Mouse (Mus musculus) embryo, embryonic 11 days (tissue): ENCODE data around the gene Smu1.
A peak's percentile ranks its signal among the peaks of the same experiment; 100 is the strongest.

Source experiments
- DNase-seq: peaks from one replicate; pipeline ENCODE4 v3.0.0-alpha.2; 2015

The Smu1 gene

DNA sequence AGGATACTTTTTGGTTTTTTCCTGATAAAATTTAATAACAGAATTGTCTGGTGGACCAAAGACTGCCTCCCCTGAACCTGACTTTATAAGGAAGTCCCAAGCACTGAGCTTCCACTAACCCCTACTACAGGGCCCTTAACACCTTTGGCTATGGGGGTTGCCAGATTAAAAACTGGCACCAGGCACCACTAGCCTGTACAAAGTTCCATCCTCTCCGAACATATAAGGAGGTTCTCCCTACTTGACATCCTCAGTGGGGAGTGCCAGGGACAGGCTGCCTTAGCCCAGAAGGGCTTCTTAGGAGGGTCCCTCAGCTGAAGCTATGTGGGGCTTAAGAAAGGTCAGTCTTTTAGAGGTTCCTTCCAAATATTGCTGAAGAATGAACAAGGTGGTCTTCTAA is 22.4 kb downstream of the Smu1 start:
- DNase-seq: no peak

DNA sequence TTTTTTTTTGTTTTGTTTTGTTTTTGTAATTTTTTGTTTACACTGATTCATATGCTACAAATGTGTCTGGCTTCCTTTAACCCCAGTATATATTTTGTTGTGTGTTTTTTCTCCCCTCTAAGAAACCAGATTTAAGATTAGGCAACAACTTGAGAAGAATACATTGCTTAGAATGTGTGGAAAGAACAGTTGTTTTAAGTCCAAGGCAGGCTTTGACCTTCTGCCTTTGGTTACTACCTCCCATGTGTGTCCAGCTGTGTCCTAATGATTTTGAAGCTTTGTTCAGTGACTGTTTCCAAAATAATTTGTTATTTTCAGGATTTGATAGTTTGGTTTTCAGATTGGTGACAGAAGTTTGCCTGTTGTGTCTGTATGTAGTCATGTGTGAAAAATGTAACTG is 26.5 kb downstream of the Smu1 start:
- no peak for DNase-seq

GRCm38 (mm10) chr4:40727247-40727646 is 30.5 kb downstream of the Smu1 start:
- no peak for DNase-seq

- no peak for DNase-seq
Observed at GRCm38 (mm10) chr4:40725554-40725953, 32.2 kb downstream of the Smu1 start.

- no peak for DNase-seq
Observed at GRCm38 (mm10) chr4:40725141-40725540, 32.6 kb downstream of the Smu1 start.

DNA sequence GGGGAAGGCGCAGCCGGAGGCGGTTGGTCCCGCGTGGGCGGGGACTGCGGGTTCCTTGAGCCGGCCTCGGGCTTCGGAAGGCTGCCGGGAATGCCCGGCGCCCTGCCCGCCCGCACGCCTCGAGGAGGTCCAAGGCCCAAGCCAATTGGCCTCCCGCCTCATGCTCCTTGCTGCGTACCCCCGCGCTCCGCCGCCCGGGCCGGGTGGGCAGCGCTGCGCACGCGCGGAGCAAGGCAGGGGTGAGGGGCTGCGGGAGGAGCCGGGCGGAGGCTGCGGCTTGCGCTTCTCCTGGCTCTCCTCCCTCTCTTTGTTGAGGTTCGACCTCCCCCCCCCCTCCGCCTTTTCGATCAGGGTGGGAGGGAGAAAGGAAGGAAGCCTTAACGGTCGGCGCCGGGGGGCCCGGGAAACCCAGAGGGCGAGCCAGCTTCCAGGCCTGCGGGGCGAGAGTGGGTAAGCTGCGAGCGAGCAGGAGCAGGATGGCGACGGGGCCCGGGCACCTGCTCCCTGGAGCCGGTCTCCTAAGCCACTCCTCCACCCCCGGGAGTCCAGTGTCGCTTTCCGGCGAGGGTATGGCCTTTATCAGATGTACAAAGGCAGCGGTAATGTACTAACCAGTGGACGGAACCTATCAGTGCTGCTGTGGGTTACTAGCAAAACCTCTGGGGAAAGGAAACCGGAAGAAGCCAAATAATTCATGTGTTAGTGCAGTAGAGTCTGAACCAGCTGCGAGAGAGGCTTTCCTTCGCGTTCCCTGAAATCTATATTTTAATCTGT is 34.8 kb downstream of the Smu1 start:
- DNase-seq: peak; percentile 86

DNA sequence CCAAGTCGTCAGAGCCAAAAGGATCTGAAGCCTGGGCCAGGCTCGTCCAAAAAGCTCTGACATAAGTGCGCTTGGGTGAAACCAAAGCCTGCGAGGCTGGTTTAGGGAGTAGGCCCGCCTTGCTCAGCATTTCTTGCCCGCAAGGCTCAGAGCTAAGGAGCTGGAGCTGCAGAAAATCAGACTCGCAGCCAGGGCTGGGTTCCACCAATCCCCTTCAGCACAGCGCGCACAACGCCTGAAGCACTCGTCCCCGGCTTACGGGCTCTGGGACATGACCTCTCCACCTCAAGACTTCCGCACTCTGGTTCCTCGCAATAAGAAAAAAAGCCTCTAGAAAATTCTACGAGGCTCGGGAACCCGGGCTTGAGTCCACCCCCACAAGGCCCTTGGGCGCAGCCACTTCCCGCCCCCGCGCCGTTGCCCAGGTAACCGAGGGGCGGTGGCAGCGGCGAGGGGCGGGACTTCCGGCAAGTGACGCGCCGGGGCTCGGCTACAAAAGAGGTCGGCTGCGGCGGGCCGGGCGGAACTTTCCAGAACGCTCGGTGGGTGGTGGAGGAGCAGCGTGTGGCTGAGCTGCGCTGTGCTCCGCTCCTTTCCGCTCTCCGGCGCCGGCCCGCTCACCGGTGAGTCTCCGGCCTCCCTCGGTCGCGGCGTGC is 35.6 kb downstream of the Smu1 start, which contains the start of gene Dnaja1:
Dnaja1 (plus strand) TSS at position 140 of the 656 bp plus-strand sequence.
- peak; percentile 96 for DNase-seq

DNA sequence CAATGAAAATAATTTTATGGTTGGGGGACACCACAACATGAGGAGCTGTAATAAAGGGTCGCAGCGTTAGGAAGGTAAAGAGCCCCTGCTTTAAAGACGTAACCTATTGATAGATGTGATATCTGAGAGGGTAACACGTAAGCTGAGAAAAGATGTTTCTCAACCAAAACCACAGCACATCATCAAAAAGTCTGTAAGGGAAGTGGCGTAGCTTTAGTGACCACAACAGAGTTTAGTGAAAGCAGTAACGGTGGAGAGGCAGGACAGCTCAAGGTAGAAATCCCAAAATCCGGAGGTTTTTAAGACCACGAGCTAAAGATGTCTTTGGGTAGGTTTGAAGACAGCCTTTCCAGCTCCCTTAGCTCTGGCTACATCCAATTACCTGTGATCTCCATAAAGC is 36.8 kb downstream of the Smu1 start:
- no peak for DNase-seq

DNA sequence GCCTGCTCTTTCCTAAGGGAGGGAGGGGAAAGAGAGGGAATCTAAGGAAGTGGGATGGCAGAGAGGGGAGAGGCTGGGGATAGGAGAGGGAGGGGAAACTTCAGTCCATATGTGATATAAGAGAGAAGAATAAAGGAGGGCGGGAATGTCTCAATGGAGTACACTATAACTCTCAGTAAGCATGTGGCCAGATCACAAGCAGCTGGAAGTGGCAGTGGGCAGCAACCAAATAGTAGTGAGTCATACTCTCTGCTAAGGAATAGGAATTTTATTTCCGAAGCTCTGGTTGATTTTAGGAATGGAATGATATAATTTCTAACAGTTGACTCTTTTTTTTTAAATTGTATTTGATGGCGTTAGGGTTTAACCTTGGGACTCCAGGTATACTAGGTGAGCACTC is 40.6 kb downstream of the Smu1 start:
- no peak for DNase-seq

DNA sequence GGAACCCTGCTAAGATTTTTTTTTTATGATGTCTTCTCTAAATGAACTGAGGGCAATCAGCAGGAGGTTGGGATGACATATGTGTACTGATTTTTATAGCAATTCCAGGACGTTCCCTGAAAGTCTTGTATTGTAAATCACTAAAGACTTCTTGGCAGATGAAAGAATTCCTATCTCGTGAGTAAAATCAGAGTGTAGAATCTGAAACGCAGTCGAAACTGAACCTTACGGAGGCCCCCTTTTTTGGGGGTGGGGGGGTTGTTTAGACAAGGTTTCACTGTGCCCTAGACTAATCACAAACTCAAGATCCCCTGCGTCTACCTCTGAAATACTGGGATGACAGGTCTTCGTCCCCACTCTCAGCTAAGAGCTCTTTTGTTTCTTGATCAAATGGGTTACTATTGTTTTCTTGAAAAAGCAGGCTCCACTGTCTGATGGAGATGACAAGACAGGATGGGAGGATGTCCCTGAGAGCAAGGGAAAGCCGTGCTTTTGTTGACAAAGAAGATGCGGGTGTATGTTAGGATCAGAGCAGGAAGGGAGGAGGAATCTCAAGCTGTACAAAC is 53.9 kb downstream of the Smu1 start:
- DNase-seq: no peak

DNA sequence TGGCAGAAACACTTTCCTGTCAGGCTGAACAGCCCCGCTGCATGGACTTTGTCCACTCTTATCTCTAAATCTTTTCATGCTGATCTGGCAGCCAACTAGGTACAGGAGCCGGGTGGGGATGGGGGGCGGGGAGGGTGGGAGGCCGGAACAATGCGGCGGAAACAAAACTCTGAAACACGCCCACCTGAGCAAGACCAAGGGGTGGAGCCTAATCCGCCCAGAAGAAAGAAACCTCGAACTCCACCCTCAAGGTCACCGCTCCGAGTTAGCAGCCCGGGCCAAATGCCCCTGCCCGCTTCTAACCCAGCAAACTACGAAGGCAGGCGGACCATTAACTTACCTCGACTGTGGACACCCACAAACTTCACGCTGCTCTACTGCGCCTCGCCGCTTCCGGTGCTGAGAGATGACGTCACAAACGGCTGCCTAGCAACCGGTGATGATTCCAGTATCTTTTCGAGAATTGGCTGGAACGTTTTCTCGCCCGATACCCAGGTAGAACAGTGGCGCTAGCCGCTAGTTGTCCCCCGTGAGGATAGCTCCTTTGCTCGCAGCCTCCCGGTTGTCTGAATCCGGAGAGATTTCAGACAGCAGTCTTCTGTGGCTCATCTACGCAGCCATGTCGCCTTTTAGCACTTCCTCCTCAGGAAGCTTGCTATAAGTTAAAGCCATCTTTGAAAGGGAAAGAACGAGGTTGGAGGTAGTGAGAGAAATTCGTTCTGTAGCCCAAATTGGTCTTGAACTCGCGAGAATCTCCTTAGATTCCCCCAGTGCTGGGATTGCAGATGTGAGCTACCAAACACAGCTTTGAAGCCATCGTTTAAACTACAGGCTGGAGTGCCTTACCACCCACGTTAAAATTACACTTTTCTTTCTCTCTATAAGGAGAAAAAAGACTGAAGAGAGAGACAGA is 54.7 kb downstream of the Smu1 start, which contains the start of gene Aptx:
Aptx (minus strand) TSS at position 398 of the 913 bp plus-strand sequence.
- DNase-seq: peak; percentile 95

- no peak for DNase-seq
Observed at GRCm38 (mm10) chr4:40701796-40702195, 55.9 kb downstream of the Smu1 start.

DNA sequence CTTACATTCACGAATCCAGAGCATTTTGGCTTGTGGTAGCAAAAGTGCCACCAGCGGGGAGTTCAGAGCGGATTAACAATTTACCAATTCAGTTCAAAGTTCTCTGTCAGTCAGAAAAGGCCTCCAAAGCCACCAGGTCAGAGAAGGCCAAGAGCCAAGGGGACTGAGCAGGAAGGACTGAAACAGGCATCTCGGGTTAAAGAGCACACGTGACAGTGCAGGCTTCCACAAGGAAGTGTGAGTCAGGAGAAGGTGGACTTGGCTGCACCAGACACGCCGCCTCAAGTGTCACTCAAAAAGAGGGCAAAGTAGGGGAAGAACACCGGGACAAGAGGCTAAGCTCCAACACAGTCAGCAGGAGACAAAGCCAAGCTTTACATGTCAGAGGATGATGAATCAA is 57.5 kb downstream of the Smu1 start:
- DNase-seq: no peak

DNA sequence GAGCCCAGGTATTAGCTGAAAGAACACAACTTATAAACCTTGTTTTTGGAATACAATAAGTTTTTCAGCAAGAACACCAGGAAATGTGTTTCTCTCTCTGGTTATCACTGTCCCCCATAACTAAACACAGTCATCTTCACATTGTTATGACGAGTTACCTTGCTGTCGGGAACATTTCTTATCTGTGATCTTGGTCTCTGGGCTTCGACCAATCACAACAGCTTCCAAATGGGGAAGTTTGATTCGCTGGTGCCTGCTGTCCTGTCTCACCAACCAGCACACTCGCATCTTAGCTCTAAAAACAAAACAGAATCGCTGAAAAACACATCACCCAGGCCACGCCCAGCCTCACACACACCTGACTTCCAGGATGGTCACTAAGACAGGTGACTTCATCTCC is 60.7 kb downstream of the Smu1 start:
- no peak for DNase-seq

DNA sequence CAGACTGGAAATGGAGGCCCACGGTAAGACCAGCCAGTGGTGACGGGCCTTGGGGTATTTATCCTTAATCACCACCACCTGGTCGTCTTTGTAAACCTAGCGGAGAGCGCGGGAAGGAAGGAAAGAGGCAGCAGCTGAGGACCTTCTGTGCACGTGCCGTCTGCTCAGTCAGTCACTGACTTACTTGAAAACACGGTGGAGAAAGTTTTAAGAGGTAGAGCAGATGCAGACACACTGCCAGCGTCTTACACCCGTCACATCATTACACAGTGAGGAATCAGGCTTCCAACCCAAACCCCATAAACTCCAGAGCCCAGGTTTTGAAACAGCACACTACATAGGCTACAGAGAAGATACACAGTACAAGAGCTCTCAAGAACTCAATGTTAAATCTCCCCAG is 66.6 kb downstream of the Smu1 start:
- no peak for DNase-seq
